In genomic region chr11:98376756-98377155, GRCm38 (mm10) we compare ENCODE assay signal across 18 mouse cellular contexts. TPM values are rescaled to one million over a fixed set of nuclear protein-coding genes. Genes with fewer than 3 reads are reported as not detected.
"Had no signal": no experiment of that assay in that cellular context is flagged by ENCODE, and none has a peak within 500 bp of the region (broad histone marks: within the 10 kb centered on the region; RNA-seq: fewer than 3 reads in every experiment).

No protein-coding gene starts in this region.

- DNase-seq: kidney, postnatal 36 days; layer of hippocampus, adult 9-11 months; layer of hippocampus, postnatal 36 days; lung, embryonic 14.5 days; lung, postnatal 10 days; lung, postnatal 4 days; retina, postnatal 1 day; right cerebral cortex, postnatal 14 days; thymus, adult 18-20 months; thymus, postnatal 14 days had no signal

- H3K27me3 ChIP-seq: limb, embryonic 15.5 days; liver, embryonic 12.5 days; neural tube, embryonic 13.5 days had no signal

- ATAC-seq: liver, embryonic 12.5 days; midbrain, embryonic 16.5 days had no signal

- H3K4me3 ChIP-seq: limb, embryonic 15.5 days; liver, embryonic 12.5 days; midbrain, embryonic 10.5 days; neural tube, embryonic 13.5 days had no signal

- H3K9ac ChIP-seq: limb, embryonic 15.5 days; liver, embryonic 12.5 days; lung, embryonic 14.5 days; neural tube, embryonic 13.5 days had no signal

- H3K27ac ChIP-seq: kidney, postnatal 0 days; limb, embryonic 15.5 days; liver, embryonic 12.5 days; midbrain, embryonic 10.5 days; neural tube, embryonic 13.5 days had no signal

- H3K4me1 ChIP-seq: limb, embryonic 15.5 days; liver, embryonic 12.5 days had no signal

- H3K4me2 ChIP-seq: limb, embryonic 15.5 days; liver, embryonic 12.5 days; lung, embryonic 14.5 days; neural tube, embryonic 13.5 days had no signal

- H3K9me3 ChIP-seq: limb, embryonic 15.5 days; liver, embryonic 12.5 days; midbrain, embryonic 10.5 days; neural tube, embryonic 13.5 days had no signal

RNA-seq across cellular contexts. Expression of gene Tcap, which starts 6.9 kb away (rescaled TPM):
- total RNA-seq: megakaryocyte, adult 5-6 weeks had no signal
- polyA plus RNA-seq: liver, embryonic 12.5 days; lung, embryonic 14.5 days; midbrain, embryonic 10.5 days; midbrain, embryonic 16.5 days had no signal

RNA-seq across cellular contexts. Expression of gene Pnmt, which starts 9.5 kb away (rescaled TPM):
- total RNA-seq: layer of hippocampus, postnatal 36 days; megakaryocyte, adult 5-6 weeks had no signal
- polyA plus RNA-seq: liver, embryonic 12.5 days; lung, embryonic 14.5 days; midbrain, embryonic 10.5 days; small intestine, adult 2 months had no signal

RNA-seq across cellular contexts. Expression of gene Ppp1r1b, which starts 28.6 kb away (rescaled TPM):
- total RNA-seq: megakaryocyte, adult 5-6 weeks had no signal
